Mouse (Mus musculus): ENCODE measurements at regions not wholly inside any gene's neighbourhood (a gene's known extent, or its start where the extent isn't known, plus 50 kb on each side); places are given as distances from the start of the nearest gene placed in this dataset.

GRCm38 (mm10) chr8:43956500-43956899, 246.7 kb upstream of the Adam34 start:
- TF ChIP-seq USF1 (IDR thresholded peaks at IDR 0.05; ENCODE audit: low read depth) (no peak), MYOG (IDR thresholded peaks at IDR 0.05; ENCODE audit: control insufficient read depth in 1 of 3, insufficient read depth in 1 of 3, insufficient read length in 2 of 3, low read depth in 2 of 3) (no peak), MAX (IDR thresholded peaks at IDR 0.05; ENCODE audit: low read depth) (no peak), CEBPB (IDR thresholded peaks at IDR 0.05; ENCODE audit: insufficient read depth, poor library complexity, severe bottlenecking) (no peak), MYOD1 (IDR thresholded peaks at IDR 0.05; ENCODE audit: control insufficient read depth in 1 of 3, insufficient read length in 2 of 3, low read depth in 2 of 3) (no peak), POLR2A (IDR thresholded peaks at IDR 0.05; ENCODE audit: insufficient read length, low read depth) (no peak), TCF3 (IDR thresholded peaks at IDR 0.05; ENCODE audit: insufficient read length, low read depth) (no peak), REST (IDR thresholded peaks at IDR 0.05; ENCODE audit: insufficient read depth, insufficient read length) (no peak), E2F4 (IDR thresholded peaks at IDR 0.05; ENCODE audit: insufficient read depth) (no peak), SRF (IDR thresholded peaks at IDR 0.05; ENCODE audit: control insufficient read depth, insufficient read length, low read depth) (no peak), TCF12 (IDR thresholded peaks at IDR 0.05; ENCODE audit: insufficient read depth, poor library complexity, severe bottlenecking) (no peak), POLR2AphosphoS2 (IDR thresholded peaks at IDR 0.05; ENCODE audit: insufficient read length, low read depth) (no peak)
- H3ac ChIP-seq (ENCODE audit: control insufficient read depth, insufficient read length): no peak overlapping the region

GRCm38 (mm10) chr8:43949224-43950021, 239.6 kb upstream of the Adam34 start:
- no peak overlapping the region for H3K4me3 ChIP-seq
- no peak overlapping the region for H3ac ChIP-seq (ENCODE audit: control insufficient read depth, insufficient read length)
- H3K27me3 ChIP-seq (ENCODE audit: control insufficient read depth, insufficient read depth, insufficient read length): no peaks in the 10 kb centered on the region
- no peaks in the 10 kb centered on the region for H3K79me2 ChIP-seq (ENCODE audit: control insufficient read depth, insufficient read depth)
- peak overlapping the region; percentile 27 for H3K4me2 ChIP-seq (ENCODE audit: low read depth)
- H3K36me3 ChIP-seq (ENCODE audit: control insufficient read depth, insufficient read depth): no peaks in the 10 kb centered on the region
- no peak for TF ChIP-seq USF1 (IDR thresholded peaks at IDR 0.05; ENCODE audit: low read depth)
- TF ChIP-seq MAX (IDR thresholded peaks at IDR 0.05; ENCODE audit: low read depth): no peak
- no peak for TF ChIP-seq TCF12 (IDR thresholded peaks at IDR 0.05; ENCODE audit: insufficient read depth, poor library complexity, severe bottlenecking)
- no peak for TF ChIP-seq REST (IDR thresholded peaks at IDR 0.05; ENCODE audit: insufficient read depth, insufficient read length)
- TF ChIP-seq MYOG (IDR thresholded peaks at IDR 0.05; ENCODE audit: control insufficient read depth in 1 of 3, insufficient read depth in 1 of 3, insufficient read length in 2 of 3, low read depth in 2 of 3): no peak
- no peak for TF ChIP-seq POLR2A (IDR thresholded peaks at IDR 0.05; ENCODE audit: insufficient read length, low read depth)

More at GRCm38 (mm10) chr8:43956500-43956899, 246.7 kb upstream of the Adam34 start:
- H3K79me2 ChIP-seq (ENCODE audit: control insufficient read depth, insufficient read depth): no peaks in the 10 kb centered on the region
- no peak overlapping the region for H3K4me2 ChIP-seq (ENCODE audit: low read depth)
- H3K27me3 ChIP-seq (ENCODE audit: control insufficient read depth, insufficient read depth, insufficient read length): no peaks in the 10 kb centered on the region
- no peaks in the 10 kb centered on the region for H3K36me3 ChIP-seq (ENCODE audit: control insufficient read depth, insufficient read depth)
- no peak overlapping the region for H3K4me3 ChIP-seq

- Histone ChIP-seq H3K27me3 (ENCODE audit: control insufficient read depth, insufficient read depth, insufficient read length) (no peaks in the 10 kb centered on the region), H3K36me3 (ENCODE audit: control insufficient read depth, insufficient read depth) (no peaks in the 10 kb centered on the region), H3ac (ENCODE audit: control insufficient read depth, insufficient read length) (no peak overlapping the region), H3K4me2 (ENCODE audit: low read depth) (peak overlapping the region; percentile 27), H3K4me3 (no peak overlapping the region), H3K79me2 (ENCODE audit: control insufficient read depth, insufficient read depth) (no peaks in the 10 kb centered on the region)
- TF ChIP-seq POLR2A (IDR thresholded peaks at IDR 0.05; ENCODE audit: insufficient read length, low read depth) (no peak), MYOD1 (IDR thresholded peaks at IDR 0.05; ENCODE audit: control insufficient read depth in 1 of 3, insufficient read length in 2 of 3, low read depth in 2 of 3) (no peak), TCF3 (IDR thresholded peaks at IDR 0.05; ENCODE audit: insufficient read length, low read depth) (no peak), MYOG (IDR thresholded peaks at IDR 0.05; ENCODE audit: control insufficient read depth in 1 of 3, insufficient read depth in 1 of 3, insufficient read length in 2 of 3, low read depth in 2 of 3) (no peak), REST (IDR thresholded peaks at IDR 0.05; ENCODE audit: insufficient read depth, insufficient read length) (no peak), TCF12 (IDR thresholded peaks at IDR 0.05; ENCODE audit: insufficient read depth, poor library complexity, severe bottlenecking) (no peak)
These were observed 239.0 kb upstream of the Adam34 start for GRCm38 (mm10) chr8:43948807-43949206.

- Histone ChIP-seq H3K27me3 (ENCODE audit: control insufficient read depth, insufficient read depth, insufficient read length) (no peaks in the 10 kb centered on the region), H3K36me3 (ENCODE audit: control insufficient read depth, insufficient read depth) (no peaks in the 10 kb centered on the region)
These were observed 221.9 kb upstream of the Adam34 start for GRCm38 (mm10) chr8:43931727-43932126.

GRCm38 (mm10) chr8:43922982-43923381, 213.1 kb upstream of the Adam34 start:
- TF ChIP-seq MAX (IDR thresholded peaks at IDR 0.05; ENCODE audit: low read depth): no peak
- no peaks in the 10 kb centered on the region for H3K27me3 ChIP-seq (ENCODE audit: control insufficient read depth, insufficient read depth, insufficient read length)
- H3K4me3 ChIP-seq: no peak overlapping the region
- H3K79me2 ChIP-seq (ENCODE audit: control insufficient read depth, insufficient read depth): no peaks in the 10 kb centered on the region
- H3ac ChIP-seq (ENCODE audit: control insufficient read depth, insufficient read length): no peak overlapping the region
- no peaks in the 10 kb centered on the region for H3K36me3 ChIP-seq (ENCODE audit: control insufficient read depth, insufficient read depth)
- no peak overlapping the region for H3K4me2 ChIP-seq (ENCODE audit: low read depth)

More at GRCm38 (mm10) chr8:43931727-43932126, 221.9 kb upstream of the Adam34 start:
- TF ChIP-seq MAX (IDR thresholded peaks at IDR 0.05; ENCODE audit: low read depth) (no peak), MYOG (IDR thresholded peaks at IDR 0.05; ENCODE audit: control insufficient read depth in 1 of 3, insufficient read depth in 1 of 3, insufficient read length in 2 of 3, low read depth in 2 of 3) (no peak), POLR2A (IDR thresholded peaks at IDR 0.05; ENCODE audit: insufficient read length, low read depth) (no peak), POLR2AphosphoS2 (IDR thresholded peaks at IDR 0.05; ENCODE audit: insufficient read length, low read depth) (no peak)
- Histone ChIP-seq H3K79me2 (ENCODE audit: control insufficient read depth, insufficient read depth) (no peaks in the 10 kb centered on the region), H3K4me2 (ENCODE audit: low read depth) (no peak overlapping the region), H3ac (ENCODE audit: control insufficient read depth, insufficient read length) (no peak overlapping the region), H3K4me3 (no peak overlapping the region)
